Comparison of ENCODE assay signal across 12 mouse cellular contexts in the genomic region with DNA sequence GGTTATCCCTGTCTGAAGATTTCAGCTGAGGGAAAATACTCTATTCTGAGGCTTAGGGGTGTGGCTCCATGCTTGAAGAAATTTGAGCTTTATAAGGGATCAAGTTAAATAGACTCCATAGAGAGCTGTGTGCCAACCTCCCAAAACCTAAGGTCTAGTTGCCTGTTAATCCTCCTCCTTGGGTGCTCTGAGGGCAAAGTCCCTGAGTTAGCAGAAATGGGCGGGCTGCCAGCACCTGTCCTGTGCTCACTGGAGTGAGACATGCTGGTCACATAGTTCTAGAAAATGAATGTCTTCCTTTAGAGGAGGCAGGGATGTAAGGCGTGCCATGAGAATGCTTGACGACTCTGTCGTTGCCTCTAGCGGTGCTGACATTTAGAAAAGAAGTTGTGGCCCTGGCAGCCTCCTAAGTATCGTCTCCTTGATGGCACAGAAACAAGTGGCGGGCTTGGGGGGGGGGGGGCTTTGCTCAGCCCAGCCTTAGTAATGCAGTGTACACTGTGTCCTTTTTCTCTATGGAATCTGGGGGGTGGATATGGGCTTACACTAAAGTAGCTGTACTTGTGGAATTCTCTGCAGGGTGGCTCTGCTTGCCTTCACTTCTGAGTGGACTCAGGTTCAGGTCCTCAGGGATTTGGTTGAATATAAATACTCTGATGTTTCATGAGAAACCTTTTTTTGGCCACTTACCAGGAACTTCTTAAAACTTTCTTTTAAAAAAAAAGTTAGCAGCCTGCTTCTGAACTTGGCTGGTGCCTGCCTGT. TPM values are rescaled to one million over a fixed set of nuclear protein-coding genes. Genes with fewer than 3 reads are reported as not detected.
DNase-seq lines count a peak whose midpoint lies in the region; ATAC-seq and TF ChIP-seq lines count a peak whose summit lies in the region.
"Had no signal": no experiment of that assay in that cellular context is flagged by ENCODE, and none has a peak within 500 bp of the region (broad histone marks: within the 10 kb centered on the region; RNA-seq: fewer than 3 reads in every experiment).

No protein-coding gene starts in this region.

- ATAC-seq in forebrain, postnatal 0 days, result no peak
- ATAC-seq: activated CD4-positive, CD25-positive, alpha-beta regulatory T cell, adult 4 months had no signal

- H3K4me1 ChIP-seq in forebrain, postnatal 0 days (ENCODE audit: insufficient read depth), result peaks cover 14% of the 10 kb centered on the region; the same call in 1 of the 2 replicates

- peak; percentile 92 for DNase-seq in heart, adult 11 months
- no peak for DNase-seq in heart, adult 18-20 months
- peak; percentile 38 for DNase-seq in 3T3-L1 (ENCODE audit: low read depth, low spot score)
- peak; percentile 78 for DNase-seq in adrenal gland, postnatal 14 days
- peak; percentile 91 for DNase-seq in kidney, postnatal 10 days
- DNase-seq in layer of hippocampus, adult 11-12 months (ENCODE audit: low spot score), result no peak
- no peak for DNase-seq in forebrain, postnatal 0 days
- DNase-seq in layer of hippocampus, adult 18-20 months (ENCODE audit: low spot score in 2 of 2), result no peak
- DNase-seq: cerebellum, adult 9-11 months; lung, adult 18-20 months had no signal

- no peak overlapping the region for H3K27ac ChIP-seq in forebrain, postnatal 0 days (ENCODE audit: low read depth, low read length)
- H3K27ac ChIP-seq: midbrain, embryonic 12.5 days had no signal

- no peak overlapping the region for H3K9ac ChIP-seq in forebrain, postnatal 0 days
- H3K9ac ChIP-seq: midbrain, embryonic 12.5 days had no signal

- peaks cover 46% of the 10 kb centered on the region for H3K36me3 ChIP-seq in forebrain, postnatal 0 days (ENCODE audit: insufficient read depth)

- H3K27me3 ChIP-seq in forebrain, postnatal 0 days (ENCODE audit: insufficient read depth, low read length), result no peaks in the 10 kb centered on the region
- H3K27me3 ChIP-seq: midbrain, embryonic 12.5 days had no signal

- no peaks in the 10 kb centered on the region for H3K9me3 ChIP-seq in forebrain, postnatal 0 days (ENCODE audit: low read length)
- H3K9me3 ChIP-seq: midbrain, embryonic 12.5 days had no signal

- H3K4me3 ChIP-seq in forebrain, postnatal 0 days (ENCODE audit: low read depth, low read length), result no peak overlapping the region
- H3K4me3 ChIP-seq: midbrain, embryonic 12.5 days had no signal

- TF ChIP-seq CTCF in forebrain, postnatal 0 days (IDR thresholded peaks at IDR 0.05; ENCODE audit: low read depth), result no peak

- WGBS in forebrain, postnatal 0 days, result 52% methylated on average over 7 of the region's 7 CpGs

- no peak overlapping the region for H3K4me2 ChIP-seq in forebrain, postnatal 0 days (ENCODE audit: low read depth)
- H3K4me2 ChIP-seq: midbrain, embryonic 12.5 days had no signal

RNA-seq across cellular contexts. Expression of a gene that starts 20.7 kb away (rescaled TPM):
- total RNA-seq in heart, adult 18-20 months (2021), result 10 to 100 TPM; 31.5 to 38.5 TPM
- 30.9 and 35.0 TPM in 2 replicates for total RNA-seq in adrenal gland, postnatal 14 days (2021)
- 20.7 and 22.7 TPM in 2 replicates for total RNA-seq in forebrain, postnatal 0 days (2014; rRNA removed)
- polyA plus RNA-seq in forebrain, postnatal 0 days (2015; fragmentation: Nextera tagmentation; extraction: Ambion mirVana), result 24.9 and 27.6 TPM in 2 replicates
- 10 to 100 TPM; 71.3 to 80.7 TPM for total RNA-seq in layer of hippocampus, adult 18-20 months (2021)
- polyA plus RNA-seq: activated CD4-positive, CD25-positive, alpha-beta regulatory T cell, adult 4 months had no signal

RNA-seq across cellular contexts. Expression of a gene that starts 21.5 kb away (rescaled TPM):
- total RNA-seq in heart, adult 18-20 months (2021), result 1 to 10 TPM in 1 of 2 experiments, under 1 TPM in 1; 0.62 to 1.6 TPM
- 5.3 and 6.1 TPM in 2 replicates for total RNA-seq in adrenal gland, postnatal 14 days (2021)
- 1.5 and 3.3 TPM in 2 replicates for total RNA-seq in forebrain, postnatal 0 days (2014; rRNA removed)
- polyA plus RNA-seq in forebrain, postnatal 0 days (2015; fragmentation: Nextera tagmentation; extraction: Ambion mirVana), result 3.4 and 4.8 TPM in 2 replicates
- 1 to 10 TPM; 5.6 to 5.8 TPM for total RNA-seq in layer of hippocampus, adult 18-20 months (2021)
- polyA plus RNA-seq: activated CD4-positive, CD25-positive, alpha-beta regulatory T cell, adult 4 months had no signal

RNA-seq across cellular contexts. Expression of a gene that starts 48.0 kb away (rescaled TPM):
- 10 to 100 TPM; 10.6 to 11.5 TPM for total RNA-seq in heart, adult 18-20 months (2021)
- total RNA-seq in adrenal gland, postnatal 14 days (2021), result 11.2 and 14.3 TPM in 2 replicates
- 1.6 and 1.9 TPM in 2 replicates for total RNA-seq in forebrain, postnatal 0 days (2014; rRNA removed)
- polyA plus RNA-seq in forebrain, postnatal 0 days (2015; fragmentation: Nextera tagmentation; extraction: Ambion mirVana), result 0.75 and 0.97 TPM in 2 replicates
- total RNA-seq in layer of hippocampus, adult 18-20 months (2021), result 1 to 10 TPM; 1.1 to 1.3 TPM

Comparison
In these comparisons a context has a peak if more than half of its experiments do, and no peak if none do; other contexts are left out.
1. DNase-seq: peak in heart, adult 11 months (single experiment), 3T3-L1 (single experiment), adrenal gland, postnatal 14 days (single experiment) and kidney, postnatal 10 days (single experiment); none in heart, adult 18-20 months (0 of 2), layer of hippocampus, adult 11-12 months (single experiment), forebrain, postnatal 0 days (single experiment) and layer of hippocampus, adult 18-20 months (0 of 2).